In genomic region chr10:16498580-16498979, GRCm38 (mm10) we compare ENCODE assay signal across 21 mouse cellular contexts.
DNase-seq lines count a peak whose midpoint lies in the region; TF ChIP-seq lines count a peak whose summit lies in the region.
"Had no signal": no experiment of that assay in that cellular context is flagged by ENCODE, and none has a peak within 500 bp of the region (broad histone marks: within the 10 kb centered on the region; RNA-seq: fewer than 3 reads in every experiment).

No protein-coding gene starts in this region.

- no peak for TF ChIP-seq RAD21 in MEL (IDR thresholded peaks at IDR 0.05; ENCODE audit: low read depth, low read length)

- H3K9ac ChIP-seq in MEL (ENCODE audit: control insufficient read depth, low read depth, low read length, poor library complexity, severe bottlenecking): no peak overlapping the region
- H3K9ac ChIP-seq: embryonic facial prominence, embryonic 13.5 days; hindbrain, embryonic 15.5 days; kidney, embryonic 15.5 days; limb, embryonic 15.5 days; liver, embryonic 15.5 days; midbrain, embryonic 13.5 days; stomach, embryonic 15.5 days had no signal

- no peaks in the 10 kb centered on the region for H3K27me3 ChIP-seq in MEL (ENCODE audit: control insufficient read depth in 1 of 2, insufficient read depth in 2 of 2, low read length in 2 of 2)
- H3K27me3 ChIP-seq: embryonic facial prominence, embryonic 13.5 days; hindbrain, embryonic 15.5 days; kidney, embryonic 15.5 days; limb, embryonic 15.5 days; liver, embryonic 15.5 days; midbrain, embryonic 13.5 days; stomach, embryonic 15.5 days had no signal

- peak; percentile 4 for DNase-seq in adrenal gland, postnatal 10 days
- no peak for DNase-seq in adrenal gland, adult 18-20 months (ENCODE audit: low spot score in 2 of 2)
- peak; percentile 59 for DNase-seq in 3134 (ENCODE audit: extremely low read depth, insufficient read length, low spot score)
- DNase-seq in MEL (ENCODE audit: low read depth, low spot score): peak; percentile 8
- peak; percentile 36 for DNase-seq in brain, adult 2 months (ENCODE audit: low read depth, low spot score)
- DNase-seq in lung, postnatal 4 days: no peak
- no peak for DNase-seq in natural killer cell, adult 2 months (ENCODE audit: low spot score in 2 of 2)
- DNase-seq in cerebellum, adult 8-10 months: no peak
- DNase-seq: cerebellum, postnatal 10 days; heart, postnatal 4 days; right cerebral cortex, postnatal 25 days; thymus, adult 18-20 months; thymus, postnatal 4 days had no signal

- no peaks in the 10 kb centered on the region for H3K9me3 ChIP-seq in MEL (replicated peaks; ENCODE audit: insufficient read depth, low read length)
- H3K9me3 ChIP-seq: embryonic facial prominence, embryonic 13.5 days; forebrain, embryonic 10.5 days; hindbrain, embryonic 15.5 days; kidney, embryonic 15.5 days; limb, embryonic 15.5 days; liver, embryonic 15.5 days; midbrain, embryonic 13.5 days; stomach, embryonic 15.5 days had no signal

- H3K36me3 ChIP-seq in MEL (ENCODE audit: control insufficient read depth in 1 of 2, insufficient read depth in 2 of 2, low read length in 2 of 2): no peaks in the 10 kb centered on the region
- H3K36me3 ChIP-seq: embryonic facial prominence, embryonic 13.5 days; forebrain, embryonic 10.5 days; hindbrain, embryonic 15.5 days; kidney, embryonic 15.5 days; limb, embryonic 15.5 days; liver, embryonic 15.5 days; midbrain, embryonic 13.5 days; stomach, embryonic 15.5 days had no signal

- no peaks in the 10 kb centered on the region for H3K4me1 ChIP-seq in MEL (ENCODE audit: control insufficient read depth in 1 of 2, insufficient read depth in 2 of 2, low read length in 2 of 2)
- H3K4me1 ChIP-seq: embryonic facial prominence, embryonic 13.5 days; forebrain, embryonic 10.5 days; hindbrain, embryonic 15.5 days; kidney, embryonic 15.5 days; limb, embryonic 15.5 days; liver, embryonic 15.5 days; midbrain, embryonic 13.5 days; stomach, embryonic 15.5 days had no signal

- H3K27ac ChIP-seq in MEL (ENCODE audit: control insufficient read depth, low read depth, low read length): no peak overlapping the region
- H3K27ac ChIP-seq: embryonic facial prominence, embryonic 13.5 days; forebrain, embryonic 10.5 days; hindbrain, embryonic 15.5 days; kidney, embryonic 15.5 days; limb, embryonic 15.5 days; liver, embryonic 15.5 days; midbrain, embryonic 13.5 days; stomach, embryonic 15.5 days had no signal

- no peak for TF ChIP-seq CTCF in MEL (IDR thresholded peaks at IDR 0.05 in 2 of 3, conservative IDR thresholded peaks at IDR 0.05 in 1 of 3; ENCODE audit: control insufficient read depth in 1 of 3, insufficient read depth in 1 of 3, low read depth in 2 of 3, low read length in 3 of 3, poor library complexity in 1 of 3, severe bottlenecking in 1 of 3)

- no peak overlapping the region for H3K4me3 ChIP-seq in MEL (ENCODE audit: control insufficient read depth in 1 of 2, insufficient read depth in 1 of 2, low read depth in 2 of 2, low read length in 2 of 2)
- H3K4me3 ChIP-seq: embryonic facial prominence, embryonic 13.5 days; forebrain, embryonic 10.5 days; hindbrain, embryonic 15.5 days; kidney, embryonic 15.5 days; limb, embryonic 15.5 days; liver, embryonic 15.5 days; midbrain, embryonic 13.5 days; stomach, embryonic 15.5 days had no signal

- no peaks in the 10 kb centered on the region for H3K79me2 ChIP-seq in MEL (ENCODE audit: control insufficient read depth, insufficient read depth, low read length, poor library complexity)

- no peak for TF ChIP-seq POLR2A in MEL (IDR thresholded peaks at IDR 0.05; ENCODE audit: control insufficient read depth in 1 of 2, insufficient read depth in 1 of 2, low read depth in 1 of 2, low read length in 2 of 2, poor library complexity in 1 of 2)

- TF ChIP-seq EP300 in MEL (IDR thresholded peaks at IDR 0.05; ENCODE audit: low read depth in 1 of 2, low read length in 2 of 2): no peak

TF ChIP-seq in MEL, 35 proteins besides CTCF, POLR2A, EP300 and RAD21:
- TF ChIP-seq MEF2A (IDR thresholded peaks at IDR 0.05; ENCODE audit: extremely low read depth, insufficient replicate concordance, low read depth, low read length, poor library complexity, severe bottlenecking) (no peak), ETS1 (IDR thresholded peaks at IDR 0.05; ENCODE audit: low read depth, low read length) (no peak), ZC3H11A (IDR thresholded peaks at IDR 0.05; ENCODE audit: low read depth, low read length) (no peak), ZKSCAN1 (IDR thresholded peaks at IDR 0.05; ENCODE audit: low read depth, low read length) (no peak), TBP (IDR thresholded peaks at IDR 0.05; ENCODE audit: low read depth, low read length) (no peak), TCF12 (IDR thresholded peaks at IDR 0.05; ENCODE audit: low read depth, low read length) (no peak), MAZ (IDR thresholded peaks at IDR 0.05; ENCODE audit: low read depth, low read length) (no peak)

Comparison
In these comparisons a context has a peak if more than half of its experiments do, and no peak if none do; other contexts are left out.
1. DNase-seq: peak in adrenal gland, postnatal 10 days (single experiment), 3134 (single experiment), MEL (single experiment) and brain, adult 2 months (single experiment); none in adrenal gland, adult 18-20 months (0 of 2), lung, postnatal 4 days (0 of 2), natural killer cell, adult 2 months (0 of 2) and cerebellum, adult 8-10 months (single experiment).